Mouse (Mus musculus) sigmoid colon, adult 10 weeks (tissue): ENCODE results near the gene Cyfip2. TPM values are rescaled to one million over a fixed set of nuclear protein-coding genes. Genes with fewer than 3 reads are reported as not detected.

Experiments used
- polyA plus RNA-seq: library from polyadenylated mRNA; stranded (reverse); fragments of 350-450 nt; fragmentation: Illumina TruSeq; extraction: RNeasy Lipid Tissue Mini Kit (QIAGEN cat#74804); gene quantifications from one replicate; pipeline ENCODE4 v1.2.3, GENCODE M21; 2014; ENCODE audit warnings: low read depth, low replicate concordance

Cyfip2 gene
- 5.5 TPM for polyA plus RNA-seq

DNA sequence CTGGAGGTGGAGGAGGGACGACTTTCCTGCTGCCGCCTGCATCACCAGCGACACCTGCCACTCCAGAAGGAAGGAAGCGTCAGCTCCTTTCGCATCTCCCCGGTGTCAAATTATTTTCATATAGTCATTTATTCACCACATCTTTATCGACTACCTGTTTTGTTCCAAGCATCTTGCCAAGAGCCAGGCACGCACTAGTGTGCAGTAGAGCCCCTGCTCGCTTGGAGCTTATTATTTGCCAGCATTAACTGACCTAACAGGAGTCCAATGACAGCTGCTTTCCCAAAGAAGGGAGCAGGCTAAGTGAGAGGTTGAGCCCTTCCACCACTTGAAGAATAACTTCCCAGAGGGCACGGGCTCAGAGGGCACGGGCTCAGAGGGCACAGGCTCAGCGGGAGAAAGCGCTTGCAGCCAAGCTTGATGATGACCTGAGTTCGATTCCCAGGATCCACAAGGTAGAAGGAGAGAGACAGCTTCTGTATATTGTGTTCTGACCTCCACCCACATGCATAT is at the start of gene Cyfip2:
Cyfip2 (minus strand) TSS at position 337 of the 513 bp plus-strand sequence.

DNA sequence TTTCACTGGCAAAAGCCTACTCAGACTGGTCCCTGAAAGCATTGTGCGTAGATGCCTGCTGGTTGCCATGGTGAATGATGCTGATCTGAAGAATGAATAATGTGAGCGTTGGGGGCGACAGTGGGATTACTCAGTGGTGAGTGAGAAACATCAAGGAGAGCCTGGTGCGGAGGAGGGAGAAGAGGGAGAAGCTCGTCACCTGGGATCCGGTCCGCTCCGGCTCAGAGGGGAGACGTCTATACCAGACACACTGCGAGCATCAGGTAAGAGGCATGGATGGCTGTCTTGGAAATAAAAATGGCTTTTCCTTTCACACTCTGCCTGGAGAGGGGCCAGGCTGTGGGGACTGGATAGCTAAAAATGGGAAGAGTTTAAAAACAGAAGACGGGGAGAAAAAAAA is 77.3 kb downstream of the Cyfip2 start, which contains the start of gene Fndc9:
Fndc9 (plus strand) TSS at position 198 of the 400 bp plus-strand sequence.

DNA sequence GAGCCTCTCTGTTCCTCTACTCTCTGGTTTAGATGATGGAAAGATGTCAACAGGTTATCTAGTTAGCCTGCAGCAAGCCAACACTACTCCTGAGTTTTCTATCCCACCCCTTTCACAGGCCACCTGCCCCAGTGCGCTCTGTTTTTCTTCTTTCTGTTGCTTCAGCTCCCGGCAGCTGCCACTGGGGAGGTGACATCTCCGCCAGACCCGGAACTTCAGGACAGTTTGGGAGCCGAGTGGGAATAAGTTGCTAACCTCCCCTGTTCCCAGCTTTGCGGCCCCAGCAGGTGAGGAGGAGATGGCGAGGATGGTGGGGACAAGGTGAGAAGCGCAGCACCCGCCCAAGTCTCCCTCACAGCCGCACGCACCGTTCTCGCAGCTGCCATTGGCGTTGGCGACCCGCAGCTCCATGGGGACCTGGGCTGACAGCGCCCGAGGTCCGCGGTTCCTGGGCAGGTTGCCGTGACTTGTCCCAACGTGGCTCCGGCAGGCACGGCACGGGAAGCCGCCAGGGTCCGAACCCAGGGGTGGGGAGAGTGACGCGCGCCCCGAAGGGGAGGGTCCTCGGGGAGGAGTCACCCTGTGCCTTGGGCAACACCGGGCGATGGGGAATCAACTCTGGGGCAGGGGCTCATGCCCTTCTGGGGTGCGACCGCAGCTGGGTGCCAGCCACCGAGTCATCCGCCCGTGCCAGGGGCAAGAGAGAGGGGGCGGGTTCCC is 146.6 kb downstream of the Cyfip2 start, which contains the start of gene Nipal4:
Nipal4 (minus strand) TSS at position 643 of the 720 bp plus-strand sequence.

Other genes starting within 250 kb of the Cyfip2 start
- gene Nipal4, start 146.4 kb downstream of the Cyfip2 start, polyA plus RNA-seq: 1.5 TPM
- not detected for gene Fndc9, start 77.3 kb downstream of the Cyfip2 start, polyA plus RNA-seq
- gene Itk, start 76.7 kb upstream of the Cyfip2 start, polyA plus RNA-seq: 0.91 TPM
- gene Fam71b, start 83.7 kb upstream of the Cyfip2 start, polyA plus RNA-seq: not detected
- 102 TPM for gene Med7, start 124.1 kb upstream of the Cyfip2 start, polyA plus RNA-seq
- gene Havcr2, start 142.1 kb upstream of the Cyfip2 start, polyA plus RNA-seq: 2.3 TPM
- not detected for gene Gm12169, start 211.4 kb upstream of the Cyfip2 start, polyA plus RNA-seq